Mouse (Mus musculus): Measurements from ENCODE around the gene Utp6. TPM values are rescaled to one million over a fixed set of nuclear protein-coding genes. Genes with fewer than 3 reads are reported as not detected.

The Utp6 gene
- total RNA-seq (2014; fragmentation: Nextera tagmentation): 41.9 and 65.5 TPM in 2 replicates
- 118 and 126 TPM in 2 replicates for total RNA-seq (2017)
- polyA plus RNA-seq (2012): 3.5 and 6.2 TPM in 2 replicates

GRCm38 (mm10) chr11:79962125-79962876 is at the start of gene Utp6:
Gene Utp6 (minus strand): TSS chr11:79962390.
- Histone ChIP-seq H3K4me1 (ENCODE audit: insufficient read depth, low read depth, low read length) (peaks cover 11% of the 10 kb centered on the region), H3K4me3 (ENCODE audit: low read depth, low read length) (peak within 1 kb of the TSS; percentile 81), H3K36me3 (replicated peaks) (peaks cover 27% of the 10 kb centered on the region), H3K27me3 (ENCODE audit: insufficient read depth, low read length) (no peaks in the 10 kb centered on the region), H3K9me3 (replicated peaks) (no peaks in the 10 kb centered on the region)
- ATAC-seq (ENCODE audit: extremely low read depth, insufficient number of reproducible peaks, low FRiP score, poor library complexity, severe bottlenecking): peak; percentile 88
- TF ChIP-seq CTCF (IDR thresholded peaks at IDR 0.05; ENCODE audit: low read depth, low read length): peak; percentile 35; the same call in 1 of the 2 replicates
- TF ChIP-seq TAL1 (conservative IDR thresholded peaks at IDR 0.05; ENCODE audit: low read depth, low read length): no peak; the same call in 1 of the 2 replicates
- TF ChIP-seq GATA2 (IDR thresholded peaks at IDR 0.05; ENCODE audit: borderline replicate concordance, low read depth, low read length): no peak
- peak; percentile 72 for DNase-seq (ENCODE audit: low spot score)

DNA sequence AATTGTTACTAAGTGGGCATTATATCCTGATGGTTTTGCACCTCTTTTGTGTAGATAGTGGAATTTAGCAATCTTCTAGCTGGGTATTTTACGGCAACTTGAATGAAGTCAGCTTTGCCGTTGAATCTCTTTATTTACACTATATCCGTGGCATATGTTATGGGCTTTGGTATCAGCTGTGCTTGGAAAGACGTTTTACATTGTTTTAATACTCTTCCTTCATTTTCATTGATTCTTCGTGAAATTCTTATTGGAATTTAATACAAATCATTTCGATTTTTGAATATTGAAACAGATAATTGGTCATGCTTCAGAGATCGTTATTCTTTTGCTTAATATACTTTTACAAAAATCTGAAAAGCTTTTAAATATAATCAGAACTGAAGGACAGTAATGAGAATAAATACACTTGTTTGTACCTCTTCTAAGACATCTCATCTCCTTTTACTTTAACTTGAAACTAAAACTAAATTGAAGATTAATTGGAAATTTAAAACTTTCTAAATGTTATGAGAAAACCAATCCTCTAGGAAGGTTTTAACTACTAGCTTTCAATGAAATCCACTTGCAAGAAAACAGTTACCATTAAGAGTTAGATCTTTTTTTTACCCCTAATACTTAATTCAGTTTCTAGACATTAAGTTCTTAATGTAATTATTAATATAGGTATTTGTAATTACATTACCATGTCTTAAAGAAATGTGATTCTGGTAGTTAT is 32.2 kb upstream of the Utp6 start:
- peak overlapping the region; percentile 89 for H3K4me3 ChIP-seq (ENCODE audit: low read depth, low read length)
- no peak for TF ChIP-seq CTCF (IDR thresholded peaks at IDR 0.05; ENCODE audit: low read depth, low read length)
- no peak for TF ChIP-seq GATA2 (IDR thresholded peaks at IDR 0.05; ENCODE audit: borderline replicate concordance, low read depth, low read length)
- TF ChIP-seq GATA1 (IDR thresholded peaks at IDR 0.05; ENCODE audit: borderline replicate concordance, low read length): no peak
- TF ChIP-seq POLR2AphosphoS5 (IDR thresholded peaks at IDR 0.05; ENCODE audit: insufficient replicate concordance, low read depth, low read length): no peak
- TF ChIP-seq TAL1 (conservative IDR thresholded peaks at IDR 0.05; ENCODE audit: low read depth, low read length): no peak
- DNase-seq (ENCODE audit: low spot score) (no peak), ATAC-seq (ENCODE audit: extremely low read depth, insufficient number of reproducible peaks, low FRiP score, poor library complexity, severe bottlenecking) (no peak)
- peaks cover 27% of the 10 kb centered on the region for H3K36me3 ChIP-seq (replicated peaks)
- H3K9me3 ChIP-seq (replicated peaks): no peaks in the 10 kb centered on the region
- H3K4me1 ChIP-seq (ENCODE audit: insufficient read depth, low read depth, low read length): peaks cover 15% of the 10 kb centered on the region
- no peaks in the 10 kb centered on the region for H3K27me3 ChIP-seq (ENCODE audit: insufficient read depth, low read length)

DNA sequence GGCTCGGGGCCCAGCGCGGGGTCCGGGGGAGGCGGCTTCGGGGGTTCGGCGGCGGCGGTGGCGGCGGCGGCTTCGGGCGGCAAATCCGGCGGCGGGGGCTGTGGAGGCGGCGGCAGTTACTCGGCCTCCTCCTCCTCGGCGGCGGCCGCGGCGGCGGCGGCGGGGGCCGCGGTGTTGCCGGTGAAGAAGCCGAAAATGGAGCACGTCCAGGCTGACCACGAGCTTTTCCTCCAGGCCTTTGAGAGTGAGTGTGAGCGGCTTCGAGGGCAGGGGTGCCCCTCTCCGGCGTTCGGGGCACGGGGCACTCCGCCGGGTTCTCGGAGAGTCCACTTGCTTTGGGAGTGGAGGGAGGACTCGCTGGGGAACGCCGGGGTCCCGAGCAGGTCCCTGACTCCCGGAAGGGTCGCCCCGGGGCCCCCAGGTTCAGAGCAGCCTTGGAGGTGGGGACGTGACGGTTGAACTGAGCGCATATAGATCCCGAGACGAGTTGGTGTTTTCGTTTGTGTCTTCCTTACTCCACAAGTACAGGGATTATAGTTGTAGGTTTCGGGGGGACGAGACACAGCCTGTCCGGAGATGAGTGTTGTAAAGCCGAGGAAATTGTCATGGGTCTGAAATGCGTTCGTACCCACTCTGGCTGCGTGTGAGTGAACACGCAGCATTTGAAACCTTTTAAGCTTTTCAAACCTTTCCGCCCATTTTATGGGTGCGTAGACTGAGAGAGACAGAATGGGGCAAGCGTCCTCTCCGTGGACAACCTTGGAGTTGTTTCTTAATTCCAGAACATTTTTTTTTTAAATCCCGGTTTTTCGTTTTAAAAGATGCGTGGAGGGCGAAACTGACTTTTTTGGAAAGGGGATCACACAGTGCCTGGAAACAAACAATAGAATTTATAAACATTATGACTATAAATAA is 31.4 kb upstream of the Utp6 start:
- Histone ChIP-seq H3K4me1 (ENCODE audit: insufficient read depth, low read depth, low read length) (peaks cover 15% of the 10 kb centered on the region), H3K4me3 (ENCODE audit: low read depth, low read length) (peak overlapping the region; percentile 89), H3K36me3 (replicated peaks) (peaks cover 21% of the 10 kb centered on the region), H3K9me3 (replicated peaks) (no peaks in the 10 kb centered on the region), H3K27me3 (ENCODE audit: insufficient read depth, low read length) (no peaks in the 10 kb centered on the region)
- ATAC-seq (ENCODE audit: extremely low read depth, insufficient number of reproducible peaks, low FRiP score, poor library complexity, severe bottlenecking) (no peak), DNase-seq (ENCODE audit: low spot score) (peak; percentile 6)
- TF ChIP-seq GATA1 (IDR thresholded peaks at IDR 0.05; ENCODE audit: borderline replicate concordance, low read length): no peak
- TF ChIP-seq GATA2 (IDR thresholded peaks at IDR 0.05; ENCODE audit: borderline replicate concordance, low read depth, low read length): no peak
- TF ChIP-seq CTCF (IDR thresholded peaks at IDR 0.05; ENCODE audit: low read depth, low read length): no peak
- TF ChIP-seq POLR2AphosphoS5 (IDR thresholded peaks at IDR 0.05; ENCODE audit: insufficient replicate concordance, low read depth, low read length): no peak
- TF ChIP-seq TAL1 (conservative IDR thresholded peaks at IDR 0.05; ENCODE audit: low read depth, low read length): no peak

DNA sequence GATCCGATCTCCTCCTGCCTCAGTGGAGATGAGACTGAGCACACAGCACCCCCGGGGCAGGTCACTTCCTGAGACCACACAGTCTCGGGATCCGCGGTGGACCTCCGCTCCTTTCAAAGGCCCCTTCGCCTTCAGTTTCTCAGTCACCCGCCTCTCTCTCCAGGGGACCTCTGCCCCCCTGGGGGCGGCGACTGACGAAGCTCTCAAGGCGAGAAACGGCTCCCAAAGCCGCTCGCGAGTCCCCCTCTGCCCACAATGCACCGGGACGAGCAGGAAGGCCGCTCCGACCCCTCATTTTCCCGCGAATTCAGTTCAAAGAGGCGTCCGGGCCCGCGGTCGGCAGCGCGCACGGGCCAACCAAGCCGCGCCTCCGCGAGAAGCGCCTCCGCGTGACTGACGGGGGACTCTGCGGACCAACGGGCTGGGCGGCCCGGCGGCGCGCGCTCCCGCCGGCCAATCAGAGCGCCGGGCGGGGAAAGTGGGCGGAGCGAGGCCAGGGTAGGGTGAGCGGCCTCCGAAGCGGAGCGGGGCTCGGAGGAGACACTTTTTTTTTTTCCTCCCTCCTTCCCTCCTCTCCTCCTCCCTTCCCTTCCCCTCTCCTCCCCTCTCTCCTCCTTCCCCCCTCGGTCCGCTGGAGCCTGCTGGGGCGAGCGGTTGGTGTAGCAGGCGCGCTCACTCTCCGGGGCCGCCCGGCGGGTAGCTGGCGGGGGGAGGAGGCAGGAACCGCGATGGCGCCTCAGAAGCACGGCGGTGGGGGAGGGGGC is 30.6 kb upstream of the Utp6 start, which contains the start of gene Suz12:
TSS of gene Suz12 (plus strand) at position 515 of the 764 bp plus-strand sequence.
- no peaks in the 10 kb centered on the region for H3K9me3 ChIP-seq (replicated peaks)
- peak within 1 kb of the TSS; percentile 89 for H3K4me3 ChIP-seq (ENCODE audit: low read depth, low read length)
- peak; percentile 78 for ATAC-seq (ENCODE audit: extremely low read depth, insufficient number of reproducible peaks, low FRiP score, poor library complexity, severe bottlenecking)
- peaks cover 15% of the 10 kb centered on the region for H3K36me3 ChIP-seq (replicated peaks)
- no peak for TF ChIP-seq CTCF (IDR thresholded peaks at IDR 0.05; ENCODE audit: low read depth, low read length)
- no peak for TF ChIP-seq POLR2AphosphoS5 (IDR thresholded peaks at IDR 0.05; ENCODE audit: insufficient replicate concordance, low read depth, low read length)
- no peak for TF ChIP-seq TAL1 (conservative IDR thresholded peaks at IDR 0.05; ENCODE audit: low read depth, low read length)
- TF ChIP-seq GATA2 (IDR thresholded peaks at IDR 0.05; ENCODE audit: borderline replicate concordance, low read depth, low read length): no peak
- TF ChIP-seq GATA1 (IDR thresholded peaks at IDR 0.05; ENCODE audit: borderline replicate concordance, low read length): no peak
- DNase-seq (ENCODE audit: low spot score): peak; percentile 98
- no peaks in the 10 kb centered on the region for H3K27me3 ChIP-seq (ENCODE audit: insufficient read depth, low read length)
- peaks cover 15% of the 10 kb centered on the region for H3K4me1 ChIP-seq (ENCODE audit: insufficient read depth, low read depth, low read length)

DNA sequence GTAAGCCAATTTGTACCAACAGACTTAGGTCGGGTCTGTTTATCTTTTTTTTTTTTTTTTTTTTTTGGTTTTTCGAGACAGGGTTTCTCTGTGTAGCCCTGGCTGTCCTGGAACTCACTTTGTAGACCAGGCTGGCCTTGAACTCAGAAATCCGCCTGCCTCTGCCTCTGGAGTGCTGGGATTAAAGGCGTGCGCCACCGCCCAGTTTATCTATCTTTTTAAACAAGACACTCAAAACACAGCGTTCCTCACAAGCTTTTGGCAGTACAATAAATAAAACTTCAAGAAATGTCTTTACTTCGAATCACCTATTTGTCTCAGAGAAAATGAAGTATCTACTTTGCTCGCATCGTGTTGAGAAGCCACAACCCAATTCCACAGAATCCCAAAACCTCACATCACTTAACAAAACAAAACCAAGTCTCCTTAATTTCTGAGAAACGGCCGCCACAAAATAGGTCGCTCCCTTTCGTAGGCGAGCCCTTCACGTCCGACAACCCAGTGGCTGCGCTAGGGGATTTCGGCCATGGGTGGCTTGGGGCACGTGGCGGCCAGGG is 29.9 kb upstream of the Utp6 start:
- Histone ChIP-seq H3K36me3 (replicated peaks) (peaks cover 11% of the 10 kb centered on the region), H3K9me3 (replicated peaks) (no peaks in the 10 kb centered on the region), H3K4me3 (ENCODE audit: low read depth, low read length) (peak overlapping the region; percentile 89), H3K27me3 (ENCODE audit: insufficient read depth, low read length) (no peaks in the 10 kb centered on the region), H3K4me1 (ENCODE audit: insufficient read depth, low read depth, low read length) (peaks cover 15% of the 10 kb centered on the region)
- ATAC-seq (ENCODE audit: extremely low read depth, insufficient number of reproducible peaks, low FRiP score, poor library complexity, severe bottlenecking) (no peak), DNase-seq (ENCODE audit: low spot score) (no peak)
- TF ChIP-seq GATA2 (IDR thresholded peaks at IDR 0.05; ENCODE audit: borderline replicate concordance, low read depth, low read length) (no peak), GATA1 (IDR thresholded peaks at IDR 0.05; ENCODE audit: borderline replicate concordance, low read length) (no peak)

Measured in G1E (cell line).